Mouse (Mus musculus): ENCODE data around the gene Zcchc7.
"Not testable (repeated sequence)": the region's sequence is repeated elsewhere in the genome, so short reads cannot be mapped to it uniquely, and the experiment has no call there.

Zcchc7 gene

GRCm38 (mm10) chr4:44906399-44906798 is 150.7 kb downstream of the Zcchc7 start:
- in situ Hi-C loops (cut with MboI; ENCODE audit: low sequenced_read_pairs): no loop called here

GRCm38 (mm10) chr4:44910065-44910464 is 154.4 kb downstream of the Zcchc7 start:
- in situ Hi-C loops (cut with MboI; ENCODE audit: low sequenced_read_pairs): no loop called here

GRCm38 (mm10) chr4:44910857-44911256 is 155.2 kb downstream of the Zcchc7 start:
- in situ Hi-C loops (cut with MboI; ENCODE audit: low sequenced_read_pairs): no loop called here

- in situ Hi-C loops (cut with MboI; ENCODE audit: low sequenced_read_pairs): no loop called here
Measured at GRCm38 (mm10) chr4:44917312-44917848, 161.7 kb downstream of the Zcchc7 start.

GRCm38 (mm10) chr4:44917907-44918306 is 162.2 kb downstream of the Zcchc7 start:
- in situ Hi-C loops (cut with MboI; ENCODE audit: low sequenced_read_pairs): no loop called here

GRCm38 (mm10) chr4:44920831-44921230 is 165.2 kb downstream of the Zcchc7 start:
- in situ Hi-C loops (cut with MboI; ENCODE audit: low sequenced_read_pairs): no loop called here

GRCm38 (mm10) chr4:44922466-44923128 is 166.9 kb downstream of the Zcchc7 start:
- in situ Hi-C loops (cut with MboI; ENCODE audit: low sequenced_read_pairs): no loop called here

GRCm38 (mm10) chr4:44923129-44923481 is 167.4 kb downstream of the Zcchc7 start:
- in situ Hi-C loops (cut with MboI; ENCODE audit: low sequenced_read_pairs): no loop called here

GRCm38 (mm10) chr4:44927934-44928333 is 172.3 kb downstream of the Zcchc7 start:
- in situ Hi-C loops (cut with MboI; ENCODE audit: low sequenced_read_pairs): no loop called here

- in situ Hi-C loops (cut with MboI; ENCODE audit: low sequenced_read_pairs): no loop called here
Measured at GRCm38 (mm10) chr4:44928790-44929189, 173.1 kb downstream of the Zcchc7 start.

GRCm38 (mm10) chr4:44930406-44930805 is 174.7 kb downstream of the Zcchc7 start:
- in situ Hi-C loops (cut with MboI; ENCODE audit: low sequenced_read_pairs): no loop called here

- in situ Hi-C loops (cut with MboI; ENCODE audit: low sequenced_read_pairs): no loop called here
Measured at GRCm38 (mm10) chr4:44931732-44932131, 176.1 kb downstream of the Zcchc7 start.

- in situ Hi-C loops (cut with MboI; ENCODE audit: low sequenced_read_pairs): no loop called here
Measured at GRCm38 (mm10) chr4:44938359-44939340, 183.0 kb downstream of the Zcchc7 start.

GRCm38 (mm10) chr4:44939576-44940249 is 184.0 kb downstream of the Zcchc7 start:
- in situ Hi-C loops (cut with MboI; ENCODE audit: low sequenced_read_pairs): no loop called here

- in situ Hi-C loops (cut with MboI; ENCODE audit: low sequenced_read_pairs): no loop called here
Measured at GRCm38 (mm10) chr4:44940286-44940685, 184.6 kb downstream of the Zcchc7 start.

GRCm38 (mm10) chr4:44942237-44942636 is 186.6 kb downstream of the Zcchc7 start:
- in situ Hi-C loops (cut with MboI; ENCODE audit: low sequenced_read_pairs): no loop called here

- in situ Hi-C loops (cut with MboI; ENCODE audit: low sequenced_read_pairs): no loop called here
Measured at GRCm38 (mm10) chr4:44943480-44943879, 187.8 kb downstream of the Zcchc7 start.

GRCm38 (mm10) chr4:44944426-44945075 is 188.9 kb downstream of the Zcchc7 start:
- in situ Hi-C loops (cut with MboI; ENCODE audit: low sequenced_read_pairs): no loop called here

GRCm38 (mm10) chr4:44946126-44946525 is 190.4 kb downstream of the Zcchc7 start:
- in situ Hi-C loops (cut with MboI; ENCODE audit: low sequenced_read_pairs): not testable (repeated sequence)

- in situ Hi-C loops (cut with MboI; ENCODE audit: low sequenced_read_pairs): no loop called here
Measured at GRCm38 (mm10) chr4:44947464-44947863, 191.8 kb downstream of the Zcchc7 start.

- in situ Hi-C loops (cut with MboI; ENCODE audit: low sequenced_read_pairs): no loop called here
Measured at GRCm38 (mm10) chr4:44948314-44948713, 192.6 kb downstream of the Zcchc7 start.
